Mouse (Mus musculus): ENCODE results near the gene Tbc1d8. TPM values are rescaled to one million over a fixed set of nuclear protein-coding genes. Genes with fewer than 3 reads are reported as not detected.

The Tbc1d8 gene
- polyA plus RNA-seq, 1 experiment, result 30.9 TPM

DNA sequence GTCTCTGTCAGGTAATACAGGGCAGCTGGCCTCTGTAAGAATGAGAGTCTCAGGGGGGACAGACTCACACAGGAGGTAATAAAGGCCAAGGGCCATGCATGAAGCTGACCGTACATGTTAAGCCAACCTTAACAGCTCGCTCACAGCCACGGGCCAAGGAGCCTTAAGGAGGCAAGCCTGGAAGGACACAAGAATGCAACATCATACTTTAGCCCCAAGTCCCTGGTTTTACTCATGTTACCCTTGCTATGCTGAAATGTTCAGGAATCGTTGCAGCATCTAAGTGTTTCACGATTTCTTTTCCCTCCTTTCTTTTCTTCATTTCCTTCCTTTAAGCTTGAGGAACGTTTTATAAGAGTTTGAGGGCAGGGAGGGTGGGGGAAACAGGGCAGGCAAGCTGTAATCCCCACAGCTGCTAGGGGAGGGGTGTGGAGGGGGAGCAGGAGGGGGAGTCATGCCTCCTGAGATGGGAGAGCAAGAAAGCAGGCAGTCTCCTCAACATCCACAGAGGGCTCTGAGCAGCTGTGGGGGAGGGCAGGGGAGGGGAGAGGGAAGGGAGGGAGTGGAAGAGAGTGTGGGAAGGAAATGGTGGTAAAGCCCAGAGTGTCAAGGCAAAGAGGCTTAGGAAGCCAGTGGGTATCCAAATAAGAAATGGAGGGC, 28.4 kb downstream of the Tbc1d8 start:
- no peak for TF ChIP-seq CTCF (IDR thresholded peaks at IDR 0.05; ENCODE audit: insufficient read depth, low read length)
- no peak for TF ChIP-seq POLR2A (IDR thresholded peaks at IDR 0.05; ENCODE audit: borderline replicate concordance, extremely low read depth, low read depth, low read length)
- DNase-seq, result no peak
- Histone ChIP-seq H3K4me1 (ENCODE audit: control insufficient read depth, insufficient read depth, low read length) (peaks cover 18% of the 10 kb centered on the region), H3K4me3 (replicated peaks; ENCODE audit: extremely low read depth, low read depth, low read length) (no peak overlapping the region)
- WGBS, result 35% methylated on average over 6 of the region's 6 CpGs

- WGBS, result 56% methylated on average over 12 of the region's 12 CpGs
- no peak overlapping the region for H3K4me3 ChIP-seq (replicated peaks; ENCODE audit: extremely low read depth, low read depth, low read length)
- no peak for TF ChIP-seq CTCF (IDR thresholded peaks at IDR 0.05; ENCODE audit: insufficient read depth, low read length)
- no peak for DNase-seq
- H3K4me1 ChIP-seq (ENCODE audit: control insufficient read depth, insufficient read depth, low read length), result peaks cover 17% of the 10 kb centered on the region
These were observed 29.2 kb downstream of the Tbc1d8 start for GRCm38 (mm10) chr1:39449251-39449790.

DNA sequence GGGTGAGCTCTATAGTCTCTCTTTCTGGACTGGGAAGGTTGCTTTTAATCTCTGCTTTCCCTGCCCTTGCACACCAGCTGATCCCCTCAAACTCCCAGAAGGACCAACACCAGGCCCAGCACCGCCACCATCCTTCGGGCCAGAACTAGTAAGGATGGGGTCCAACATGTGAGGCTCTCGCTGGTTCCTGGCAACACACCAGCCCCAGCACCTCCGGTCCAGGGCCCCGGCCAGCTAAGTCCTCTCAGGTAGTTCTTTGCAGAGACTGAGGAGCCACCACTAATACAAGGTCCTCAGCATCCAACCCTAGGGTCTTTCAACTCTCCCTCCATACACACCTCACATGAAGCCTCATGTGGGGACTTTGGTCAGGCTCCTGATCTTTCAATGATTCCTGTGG, 29.7 kb downstream of the Tbc1d8 start:
- 92% methylated on average over 5 of the region's 5 CpGs for WGBS
- peaks cover 17% of the 10 kb centered on the region for H3K4me1 ChIP-seq (ENCODE audit: control insufficient read depth, insufficient read depth, low read length)

GRCm38 (mm10) chr1:39448238-39448637, 30.3 kb downstream of the Tbc1d8 start:
- TF ChIP-seq POLR2A (IDR thresholded peaks at IDR 0.05; ENCODE audit: borderline replicate concordance, extremely low read depth, low read depth, low read length), result no peak
- TF ChIP-seq CTCF (IDR thresholded peaks at IDR 0.05; ENCODE audit: insufficient read depth, low read length), result no peak
- 72% methylated on average over 5 of the region's 5 CpGs for WGBS
- no peak overlapping the region for H3K4me3 ChIP-seq (replicated peaks; ENCODE audit: extremely low read depth, low read depth, low read length)
- DNase-seq, result no peak
- peaks cover 12% of the 10 kb centered on the region for H3K4me1 ChIP-seq (ENCODE audit: control insufficient read depth, insufficient read depth, low read length)

More for the DNA sequence above, 29.7 kb downstream of the Tbc1d8 start:
- no peak for DNase-seq
- no peak overlapping the region for H3K4me3 ChIP-seq (replicated peaks; ENCODE audit: extremely low read depth, low read depth, low read length)
- no peak for TF ChIP-seq POLR2A (IDR thresholded peaks at IDR 0.05; ENCODE audit: borderline replicate concordance, extremely low read depth, low read depth, low read length)
- no peak for TF ChIP-seq CTCF (IDR thresholded peaks at IDR 0.05; ENCODE audit: insufficient read depth, low read length)

DNA sequence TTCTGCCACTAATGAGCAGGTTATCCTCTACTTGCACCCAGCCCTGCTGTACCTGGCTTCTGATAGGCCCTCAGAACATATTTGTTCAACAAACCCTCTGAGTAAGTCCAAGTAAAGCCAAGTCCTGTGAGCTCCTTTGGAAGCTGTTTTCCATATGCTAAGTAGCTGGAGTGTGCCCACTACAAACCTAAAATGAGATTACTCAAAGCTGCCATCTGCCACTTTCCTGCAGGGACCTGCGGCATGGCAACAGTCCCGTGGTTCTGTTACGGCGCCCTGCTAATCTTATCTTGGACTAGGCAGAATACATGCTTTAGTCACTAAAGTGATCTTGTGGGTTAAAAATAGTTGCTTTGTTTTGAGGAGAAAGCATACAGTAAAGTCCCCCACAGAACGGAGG, 32.4 kb downstream of the Tbc1d8 start:
- Histone ChIP-seq H3K4me1 (ENCODE audit: control insufficient read depth, insufficient read depth, low read length) (peaks cover 10% of the 10 kb centered on the region), H3K4me3 (replicated peaks; ENCODE audit: extremely low read depth, low read depth, low read length) (no peak overlapping the region)
- no peak for TF ChIP-seq CTCF (IDR thresholded peaks at IDR 0.05; ENCODE audit: insufficient read depth, low read length)
- TF ChIP-seq POLR2A (IDR thresholded peaks at IDR 0.05; ENCODE audit: borderline replicate concordance, extremely low read depth, low read depth, low read length), result no peak
- DNase-seq, result no peak
- 61% methylated on average over 5 of the region's 5 CpGs for WGBS

- 66% methylated on average over 20 of the region's 20 CpGs for WGBS
- TF ChIP-seq CTCF (IDR thresholded peaks at IDR 0.05; ENCODE audit: insufficient read depth, low read length), result no peak
- no peak for TF ChIP-seq POLR2A (IDR thresholded peaks at IDR 0.05; ENCODE audit: borderline replicate concordance, extremely low read depth, low read depth, low read length)
- DNase-seq, result no peak
- Histone ChIP-seq H3K4me3 (replicated peaks; ENCODE audit: extremely low read depth, low read depth, low read length) (no peak overlapping the region), H3K4me1 (ENCODE audit: control insufficient read depth, insufficient read depth, low read length) (peaks cover 10% of the 10 kb centered on the region)
These were observed 33.1 kb downstream of the Tbc1d8 start for GRCm38 (mm10) chr1:39445303-39446050.

GRCm38 (mm10) chr1:39443764-39444163, 34.8 kb downstream of the Tbc1d8 start:
- DNase-seq, result no peak
- no peak for TF ChIP-seq POLR2A (IDR thresholded peaks at IDR 0.05; ENCODE audit: borderline replicate concordance, extremely low read depth, low read depth, low read length)
- no peak for TF ChIP-seq CTCF (IDR thresholded peaks at IDR 0.05; ENCODE audit: insufficient read depth, low read length)
- H3K4me1 ChIP-seq (ENCODE audit: control insufficient read depth, insufficient read depth, low read length), result peaks cover 6% of the 10 kb centered on the region; the same call in 1 of the 2 replicates
- no peak overlapping the region for H3K4me3 ChIP-seq (replicated peaks; ENCODE audit: extremely low read depth, low read depth, low read length)
- WGBS, result 65% methylated on average over 8 of the region's 8 CpGs

DNA sequence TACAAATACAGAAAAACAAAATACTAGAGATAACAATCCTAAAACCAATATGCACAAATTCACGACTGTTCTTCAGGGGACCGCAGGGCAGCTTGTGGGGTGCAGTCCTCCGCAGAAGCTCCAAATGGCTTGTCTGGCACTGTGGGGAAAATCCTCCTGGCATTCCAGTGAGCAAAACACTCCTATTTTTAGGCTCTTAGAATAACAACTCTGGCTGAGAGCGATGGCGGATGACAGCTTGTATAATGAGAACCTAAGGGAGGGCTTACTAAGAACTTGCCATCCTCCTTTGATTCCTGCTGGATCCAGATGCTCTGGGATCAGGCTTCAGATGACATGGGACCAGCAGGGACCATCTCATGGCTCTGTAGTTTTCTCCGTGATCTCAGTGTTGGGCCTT, 36.9 kb downstream of the Tbc1d8 start:
- TF ChIP-seq CTCF (IDR thresholded peaks at IDR 0.05; ENCODE audit: insufficient read depth, low read length), result no peak
- Histone ChIP-seq H3K4me3 (replicated peaks; ENCODE audit: extremely low read depth, low read depth, low read length) (no peak overlapping the region), H3K4me1 (ENCODE audit: control insufficient read depth, insufficient read depth, low read length) (peaks cover 8% of the 10 kb centered on the region; the same call in 1 of the 2 replicates)
- no peak for DNase-seq
- 63% methylated on average over 6 of the region's 6 CpGs for WGBS

DNA sequence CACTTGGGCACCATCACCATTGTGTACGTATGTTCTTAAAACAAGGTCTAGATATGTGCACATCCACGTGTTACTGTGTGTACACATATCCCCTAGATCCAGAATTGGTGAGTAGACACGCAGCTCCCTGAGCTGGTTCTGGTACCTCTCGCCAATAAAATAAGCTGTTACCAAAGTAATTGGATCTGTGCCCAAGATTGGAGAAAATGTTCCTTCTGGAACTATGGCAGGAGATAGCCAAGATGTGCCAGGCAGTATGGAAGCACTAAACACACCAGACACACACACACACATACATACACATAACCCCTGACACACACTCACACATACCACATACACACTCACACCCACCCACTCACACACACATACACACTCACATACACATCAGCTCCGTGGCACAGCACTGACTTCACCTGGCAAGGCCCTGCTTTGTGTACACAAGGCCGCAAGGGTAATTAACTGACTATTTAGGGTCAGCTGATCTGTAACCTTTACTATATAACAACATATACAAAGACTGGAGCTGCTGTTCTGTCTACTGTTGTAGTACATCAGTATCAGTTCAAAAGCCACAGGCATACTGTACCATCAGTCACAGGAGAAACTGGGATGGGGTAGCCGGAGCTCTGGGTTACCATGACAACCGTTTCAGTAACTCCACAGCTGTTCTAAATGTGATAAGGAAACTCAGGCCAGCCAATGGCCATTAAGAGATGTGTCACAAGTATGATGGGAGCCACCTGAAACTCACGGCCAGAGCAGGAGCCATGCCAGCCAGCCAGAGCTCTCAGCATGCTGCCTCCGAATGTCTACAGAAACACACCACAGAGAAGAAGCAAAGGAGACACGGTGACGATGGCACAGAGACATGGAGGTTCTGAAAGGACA, 38.6 kb downstream of the Tbc1d8 start:
- no peak overlapping the region for H3K4me3 ChIP-seq (replicated peaks; ENCODE audit: extremely low read depth, low read depth, low read length)
- TF ChIP-seq POLR2A (IDR thresholded peaks at IDR 0.05; ENCODE audit: borderline replicate concordance, extremely low read depth, low read depth, low read length) (no peak), CTCF (IDR thresholded peaks at IDR 0.05; ENCODE audit: insufficient read depth, low read length) (no peak)
- WGBS, result 68% methylated on average over 12 of the region's 12 CpGs
- no peak for DNase-seq
- peaks cover 4% of the 10 kb centered on the region; the same call in 1 of the 2 replicates for H3K4me1 ChIP-seq (ENCODE audit: control insufficient read depth, insufficient read depth, low read length)

All from lung, adult 2 months (tissue).